Mouse (Mus musculus): ENCODE measurements around the gene D17H6S53E. TPM values are rescaled to one million over a fixed set of nuclear protein-coding genes. Genes with fewer than 3 reads are reported as not detected.

Gene D17H6S53E
- polyA plus RNA-seq, 1 experiment from 2014 or later = 6.0 TPM

DNA sequence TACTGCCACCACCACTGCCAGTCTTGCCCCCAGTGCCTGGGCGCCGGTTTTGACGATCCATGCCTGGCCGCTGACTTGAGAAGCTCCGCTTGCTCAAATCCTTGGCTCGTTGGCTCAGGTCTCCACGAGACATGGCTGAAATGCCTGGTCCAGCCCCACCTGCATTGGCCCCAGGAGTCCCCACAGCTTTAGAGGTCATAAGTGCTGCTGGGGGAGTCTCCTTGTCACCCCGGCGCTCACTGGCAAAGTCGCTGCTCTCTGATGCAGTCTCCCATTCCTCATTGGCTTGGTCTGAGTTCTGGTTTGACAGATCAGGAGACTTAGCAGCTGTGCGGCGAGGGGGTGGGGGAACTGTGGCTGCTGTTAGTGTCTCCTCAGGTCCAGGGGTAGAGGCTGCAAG is 29.3 kb downstream of the D17H6S53E start:
- Histone ChIP-seq H3K27ac (no peak overlapping the region), H3K4me2 (replicated peaks) (no peak overlapping the region), H3K9ac (no peak overlapping the region), H3K27me3 (ENCODE audit: control insufficient read depth, insufficient read depth, low read length) (no peaks in the 10 kb centered on the region), H3K4me1 (replicated peaks; ENCODE audit: control insufficient read depth, insufficient read depth, low read length) (no peaks in the 10 kb centered on the region), H3K36me3 (replicated peaks; ENCODE audit: control insufficient read depth, insufficient read depth) (peaks cover 99% of the 10 kb centered on the region), H3K9me3 (ENCODE audit: control insufficient read depth, low read length) (no peaks in the 10 kb centered on the region), H3K4me3 (replicated peaks; ENCODE audit: low read length) (no peak overlapping the region)
- DNase-seq (ENCODE audit: low spot score) = no peak
- 92% methylated on average over 12 of the region's 12 CpGs for WGBS
- no peak for ATAC-seq (ENCODE audit: low FRiP score)

DNA sequence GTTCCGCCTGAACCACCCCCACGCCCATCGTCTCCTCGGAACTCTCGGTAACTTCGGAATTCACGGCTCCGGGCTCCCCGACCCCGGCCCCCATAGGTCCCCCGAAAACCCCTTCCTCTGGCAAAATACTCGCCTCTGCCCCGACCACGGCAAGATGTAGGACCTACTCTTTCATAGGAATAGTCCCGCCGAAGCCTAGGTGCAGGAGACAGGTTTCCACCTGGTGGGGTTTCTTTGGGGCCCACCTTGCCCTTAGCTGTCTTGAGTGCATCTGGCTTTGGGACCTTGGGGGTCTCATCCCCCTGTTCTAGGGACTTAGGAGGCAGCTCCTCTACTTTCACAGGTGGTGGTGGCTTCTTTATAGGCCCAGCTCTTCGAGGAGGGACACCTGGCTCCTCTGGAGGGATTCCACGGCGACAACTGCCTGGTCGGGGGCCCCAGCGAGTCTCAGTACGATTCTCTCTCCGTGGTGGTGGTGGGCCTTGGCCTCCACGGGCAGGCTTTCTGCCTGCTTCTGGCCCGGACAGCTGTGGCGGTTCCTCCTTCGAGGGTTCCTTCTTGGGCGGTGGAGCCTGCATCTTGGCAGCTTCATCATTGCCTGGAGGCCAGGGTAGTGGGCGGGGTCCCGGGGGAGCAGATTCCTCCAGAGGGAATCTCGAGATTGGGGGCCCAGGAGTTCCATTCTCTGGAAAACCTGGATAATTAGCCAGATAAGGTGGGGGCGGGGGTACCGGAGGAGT is 30.5 kb downstream of the D17H6S53E start:
- no peak overlapping the region for H3K4me3 ChIP-seq (replicated peaks; ENCODE audit: low read length)
- ATAC-seq (ENCODE audit: low FRiP score) (no peak), DNase-seq (ENCODE audit: low spot score) (no peak)
- no peak overlapping the region for H3K9ac ChIP-seq
- WGBS = 94% methylated on average over 33 of the region's 33 CpGs
- H3K9me3 ChIP-seq (ENCODE audit: control insufficient read depth, low read length) = no peaks in the 10 kb centered on the region
- no peaks in the 10 kb centered on the region for H3K27me3 ChIP-seq (ENCODE audit: control insufficient read depth, insufficient read depth, low read length)
- no peak overlapping the region for H3K27ac ChIP-seq
- no peak overlapping the region for H3K4me2 ChIP-seq (replicated peaks)
- H3K4me1 ChIP-seq (replicated peaks; ENCODE audit: control insufficient read depth, insufficient read depth, low read length) = no peaks in the 10 kb centered on the region
- peaks cover 100% of the 10 kb centered on the region for H3K36me3 ChIP-seq (replicated peaks; ENCODE audit: control insufficient read depth, insufficient read depth)

- WGBS = 95% methylated on average over 8 of the region's 8 CpGs
- Histone ChIP-seq H3K4me2 (replicated peaks) (no peak overlapping the region), H3K4me1 (replicated peaks; ENCODE audit: control insufficient read depth, insufficient read depth, low read length) (peaks cover 5% of the 10 kb centered on the region), H3K27ac (no peak overlapping the region), H3K27me3 (ENCODE audit: control insufficient read depth, insufficient read depth, low read length) (no peaks in the 10 kb centered on the region), H3K4me3 (replicated peaks; ENCODE audit: low read length) (no peak overlapping the region), H3K36me3 (replicated peaks; ENCODE audit: control insufficient read depth, insufficient read depth) (peaks cover 100% of the 10 kb centered on the region), H3K9ac (no peak overlapping the region), H3K9me3 (ENCODE audit: control insufficient read depth, low read length) (no peaks in the 10 kb centered on the region)
- no peak for DNase-seq (ENCODE audit: low spot score)
- ATAC-seq (ENCODE audit: low FRiP score) = no peak
Measured at GRCm38 (mm10) chr17:35157254-35157653, 31.1 kb downstream of the D17H6S53E start.

GRCm38 (mm10) chr17:35157661-35158175 is 31.5 kb downstream of the D17H6S53E start:
- Histone ChIP-seq H3K4me1 (replicated peaks; ENCODE audit: control insufficient read depth, insufficient read depth, low read length) (peaks cover 10% of the 10 kb centered on the region), H3K4me2 (replicated peaks) (no peak overlapping the region), H3K9me3 (ENCODE audit: control insufficient read depth, low read length) (no peaks in the 10 kb centered on the region), H3K27ac (no peak overlapping the region), H3K4me3 (replicated peaks; ENCODE audit: low read length) (no peak overlapping the region), H3K36me3 (replicated peaks; ENCODE audit: control insufficient read depth, insufficient read depth) (peaks cover 98% of the 10 kb centered on the region), H3K27me3 (ENCODE audit: control insufficient read depth, insufficient read depth, low read length) (no peaks in the 10 kb centered on the region), H3K9ac (no peak overlapping the region)
- DNase-seq (ENCODE audit: low spot score) = no peak
- 94% methylated on average over 8 of the region's 8 CpGs for WGBS
- ATAC-seq (ENCODE audit: low FRiP score) = no peak

- H3K27me3 ChIP-seq (ENCODE audit: control insufficient read depth, insufficient read depth, low read length) = no peaks in the 10 kb centered on the region
- no peak for DNase-seq (ENCODE audit: low spot score)
- H3K27ac ChIP-seq = no peak overlapping the region
- H3K4me2 ChIP-seq (replicated peaks) = no peak overlapping the region
- H3K4me1 ChIP-seq (replicated peaks; ENCODE audit: control insufficient read depth, insufficient read depth, low read length) = peaks cover 17% of the 10 kb centered on the region
- ATAC-seq (ENCODE audit: low FRiP score) = no peak
- 95% methylated on average over 16 of the region's 16 CpGs for WGBS
- H3K9ac ChIP-seq = no peak overlapping the region
- peaks cover 88% of the 10 kb centered on the region for H3K36me3 ChIP-seq (replicated peaks; ENCODE audit: control insufficient read depth, insufficient read depth)
- H3K9me3 ChIP-seq (ENCODE audit: control insufficient read depth, low read length) = no peaks in the 10 kb centered on the region
- H3K4me3 ChIP-seq (replicated peaks; ENCODE audit: low read length) = no peak overlapping the region
Measured at GRCm38 (mm10) chr17:35158850-35159593, 32.8 kb downstream of the D17H6S53E start.

- H3K27ac ChIP-seq = no peak overlapping the region
- peaks cover 17% of the 10 kb centered on the region for H3K4me1 ChIP-seq (replicated peaks; ENCODE audit: control insufficient read depth, insufficient read depth, low read length)
- peaks cover 82% of the 10 kb centered on the region for H3K36me3 ChIP-seq (replicated peaks; ENCODE audit: control insufficient read depth, insufficient read depth)
- no peak for DNase-seq (ENCODE audit: low spot score)
- H3K9me3 ChIP-seq (ENCODE audit: control insufficient read depth, low read length) = no peaks in the 10 kb centered on the region
- no peak overlapping the region for H3K4me2 ChIP-seq (replicated peaks)
- 87% methylated on average over 7 of the region's 7 CpGs for WGBS
- no peak overlapping the region for H3K4me3 ChIP-seq (replicated peaks; ENCODE audit: low read length)
- H3K9ac ChIP-seq = no peak overlapping the region
- ATAC-seq (ENCODE audit: low FRiP score) = no peak
- H3K27me3 ChIP-seq (ENCODE audit: control insufficient read depth, insufficient read depth, low read length) = no peaks in the 10 kb centered on the region
Measured at GRCm38 (mm10) chr17:35159638-35160037, 33.5 kb downstream of the D17H6S53E start.

DNA sequence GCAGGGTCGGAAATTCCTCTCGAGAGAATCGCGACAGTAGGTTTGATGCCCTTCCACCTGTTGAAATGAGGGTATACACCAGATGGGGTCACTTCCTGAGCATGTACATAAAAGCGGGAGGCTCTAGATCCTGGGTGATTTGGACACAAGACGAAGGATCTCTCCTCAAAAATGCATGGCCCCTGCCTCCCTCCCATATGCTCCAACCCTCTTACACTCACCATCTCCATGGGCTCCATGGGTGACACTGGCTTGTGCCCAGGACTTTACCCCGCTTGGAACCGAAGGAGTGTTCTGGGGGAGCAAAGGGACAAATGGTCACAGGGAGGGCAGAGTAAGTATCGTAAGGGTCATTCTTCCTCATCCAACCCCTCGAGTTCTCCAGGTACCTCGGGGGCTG is 35.2 kb downstream of the D17H6S53E start:
- Histone ChIP-seq H3K4me1 (replicated peaks; ENCODE audit: control insufficient read depth, insufficient read depth, low read length) (peaks cover 24% of the 10 kb centered on the region), H3K9ac (no peak overlapping the region), H3K27ac (no peak overlapping the region), H3K36me3 (replicated peaks; ENCODE audit: control insufficient read depth, insufficient read depth) (peaks cover 64% of the 10 kb centered on the region), H3K27me3 (ENCODE audit: control insufficient read depth, insufficient read depth, low read length) (no peaks in the 10 kb centered on the region), H3K9me3 (ENCODE audit: control insufficient read depth, low read length) (no peaks in the 10 kb centered on the region), H3K4me2 (replicated peaks) (no peak overlapping the region), H3K4me3 (replicated peaks; ENCODE audit: low read length) (no peak overlapping the region)
- WGBS = 83% methylated on average over 11 of the region's 11 CpGs
- ATAC-seq (ENCODE audit: low FRiP score) (no peak), DNase-seq (ENCODE audit: low spot score) (no peak)

- Histone ChIP-seq H3K4me2 (replicated peaks) (peak overlapping the region; percentile 98), H3K27ac (no peak overlapping the region), H3K36me3 (replicated peaks; ENCODE audit: control insufficient read depth, insufficient read depth) (peaks cover 57% of the 10 kb centered on the region), H3K27me3 (ENCODE audit: control insufficient read depth, insufficient read depth, low read length) (no peaks in the 10 kb centered on the region), H3K9me3 (ENCODE audit: control insufficient read depth, low read length) (no peaks in the 10 kb centered on the region), H3K4me3 (replicated peaks; ENCODE audit: low read length) (peak overlapping the region; percentile 100), H3K4me1 (replicated peaks; ENCODE audit: control insufficient read depth, insufficient read depth, low read length) (peaks cover 27% of the 10 kb centered on the region), H3K9ac (peak overlapping the region; percentile 100)
- ATAC-seq (ENCODE audit: low FRiP score) (no peak), DNase-seq (ENCODE audit: low spot score) (no peak)
- WGBS = 81% methylated on average over 14 of the region's 14 CpGs
Measured at GRCm38 (mm10) chr17:35162121-35162520, 35.9 kb downstream of the D17H6S53E start.

DNA sequence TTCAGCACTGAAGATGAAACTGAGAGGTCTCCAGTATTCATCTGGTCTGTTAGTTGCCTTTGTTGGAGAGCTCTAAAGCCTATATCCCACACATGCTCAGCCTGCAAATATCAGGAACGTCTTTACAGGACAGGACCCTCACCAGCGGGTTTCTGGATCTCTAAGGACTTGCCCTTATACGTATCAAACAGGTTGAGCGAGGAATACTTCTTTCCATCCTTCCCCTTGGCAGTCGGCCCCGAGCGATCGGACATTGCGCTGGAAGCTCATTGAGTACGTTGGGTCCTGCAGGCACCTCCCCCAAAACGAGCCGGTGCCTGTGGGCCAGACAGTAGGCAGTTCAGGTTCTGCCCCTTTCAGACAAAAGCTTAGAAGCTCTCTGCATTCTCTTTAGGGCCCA is 36.6 kb downstream of the D17H6S53E start:
- H3K27ac ChIP-seq = no peak overlapping the region

More for the DNA sequence above, 36.6 kb downstream of the D17H6S53E start:
- Histone ChIP-seq H3K4me2 (replicated peaks) (peak overlapping the region; percentile 98), H3K4me3 (replicated peaks; ENCODE audit: low read length) (peak overlapping the region; percentile 100), H3K4me1 (replicated peaks; ENCODE audit: control insufficient read depth, insufficient read depth, low read length) (peaks cover 27% of the 10 kb centered on the region), H3K9me3 (ENCODE audit: control insufficient read depth, low read length) (no peaks in the 10 kb centered on the region), H3K36me3 (replicated peaks; ENCODE audit: control insufficient read depth, insufficient read depth) (peaks cover 51% of the 10 kb centered on the region), H3K9ac (peak overlapping the region; percentile 100), H3K27me3 (ENCODE audit: control insufficient read depth, insufficient read depth, low read length) (no peaks in the 10 kb centered on the region)
- ATAC-seq (ENCODE audit: low FRiP score) (no peak), DNase-seq (ENCODE audit: low spot score) (no peak)
- WGBS = 45% methylated on average over 12 of the region's 12 CpGs

Measured in hindbrain, embryonic 14.5 days (tissue).